Mouse (Mus musculus) frontal cortex, postnatal 25 days (tissue): Measurements from ENCODE around the gene Wbp1l.

Experiments used
- DNase-seq, 2 experiments: peaks; one replicate each; pipeline ENCODE4 v3.0.0; 2022; ENCODE audit warnings: low spot score in 2 of 2

Wbp1l gene

GRCm38 (mm10) chr19:46658348-46658747 is 59.5 kb downstream of the Wbp1l start:
- DNase-seq: no peak

GRCm38 (mm10) chr19:46658851-46659250 is 60.0 kb downstream of the Wbp1l start:
- no peak for DNase-seq

DNA sequence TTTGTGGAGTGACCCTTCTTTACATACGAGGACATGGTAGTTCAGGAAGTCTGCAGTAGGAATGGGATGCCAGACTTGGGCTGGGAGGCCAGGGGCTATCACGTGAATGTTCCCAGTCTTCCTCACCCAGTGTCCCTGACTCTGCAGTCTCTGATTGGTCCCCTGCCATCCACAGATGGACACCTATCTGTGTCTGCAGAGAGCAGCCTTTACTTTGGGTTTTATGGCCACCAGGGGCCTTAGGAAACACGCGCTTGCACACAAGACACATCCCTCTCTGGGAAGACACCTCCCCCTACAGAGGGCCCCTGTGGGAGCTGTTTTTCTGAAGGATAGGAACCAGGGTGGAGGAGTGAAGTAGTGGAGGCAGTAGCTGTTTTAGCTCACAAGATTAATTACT is 62.6 kb downstream of the Wbp1l start:
- DNase-seq: no peak

GRCm38 (mm10) chr19:46662214-46662613 is 63.3 kb downstream of the Wbp1l start:
- no peak for DNase-seq

- no peak for DNase-seq
Observed at GRCm38 (mm10) chr19:46662784-46663183, 63.9 kb downstream of the Wbp1l start.

- no peak for DNase-seq
Observed at GRCm38 (mm10) chr19:46665474-46665873, 66.6 kb downstream of the Wbp1l start.

GRCm38 (mm10) chr19:46667300-46667699 is 68.4 kb downstream of the Wbp1l start:
- no peak for DNase-seq

DNA sequence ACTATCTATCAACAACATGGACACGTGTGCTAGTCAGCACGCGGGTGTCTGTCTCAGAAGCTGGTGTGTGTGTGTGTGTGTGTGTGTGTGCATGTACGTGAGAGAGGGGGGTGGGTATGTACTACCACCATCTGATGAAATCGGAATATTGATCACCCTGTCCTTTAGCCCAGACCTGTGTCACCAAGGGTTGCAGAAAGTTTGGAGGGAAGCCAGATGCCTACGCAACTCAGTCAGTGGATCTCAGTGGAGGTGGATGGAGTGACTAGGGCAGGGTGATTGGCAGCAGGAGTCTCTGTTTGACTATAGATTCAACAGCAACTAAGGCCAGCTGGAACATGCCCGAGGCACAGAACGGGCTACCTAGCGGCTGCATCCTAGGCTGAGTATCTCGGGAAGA is 69.4 kb downstream of the Wbp1l start:
- DNase-seq: no peak

DNA sequence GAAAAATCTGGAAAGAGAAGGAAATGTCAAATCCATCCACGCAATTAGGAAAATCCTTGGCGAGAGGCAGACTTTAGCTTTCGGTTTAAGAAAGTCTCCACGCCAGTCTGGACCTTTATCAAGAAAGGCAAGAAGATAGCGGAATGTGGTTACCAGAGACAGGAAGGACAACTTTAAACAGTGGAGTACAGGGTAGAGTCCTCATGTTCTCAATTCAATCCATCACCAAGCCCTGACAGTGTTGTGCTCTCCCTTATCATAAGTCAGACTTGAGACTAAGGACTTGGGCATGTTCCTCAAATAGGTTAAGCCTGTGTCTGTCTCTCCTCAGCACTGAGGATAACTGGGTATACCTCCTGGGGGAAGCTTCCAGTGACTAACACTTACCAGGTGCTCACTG is 70.9 kb downstream of the Wbp1l start:
- DNase-seq: no peak

DNA sequence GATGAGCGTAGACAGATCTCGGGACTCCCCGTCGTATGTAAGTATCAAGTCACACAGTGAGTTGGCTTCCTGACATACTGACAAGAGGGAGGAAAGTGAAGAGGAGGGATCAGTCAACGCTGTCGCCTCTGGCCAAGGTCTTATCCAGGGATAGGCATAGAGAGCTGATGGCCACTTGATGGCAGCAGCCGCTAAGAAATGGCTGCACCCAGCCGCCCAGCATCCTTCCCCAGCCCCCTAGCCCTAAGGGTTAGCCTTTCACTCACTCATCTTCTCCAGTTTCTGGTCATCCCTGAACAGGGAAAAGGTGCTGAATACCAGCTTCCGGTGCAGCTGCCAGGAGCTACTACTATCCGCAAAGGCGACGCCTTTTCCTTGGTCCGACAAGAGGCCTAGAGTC is 71.8 kb downstream of the Wbp1l start:
- DNase-seq: peak; percentile 35 to 52

GRCm38 (mm10) chr19:46672766-46673418 is 74.0 kb downstream of the Wbp1l start, which contains the start of gene Cyp17a1:
Cyp17a1 (minus strand) TSS chr19:46673172.
- no peak for DNase-seq

GRCm38 (mm10) chr19:46675641-46676040 is 76.8 kb downstream of the Wbp1l start:
- DNase-seq: no peak

DNA sequence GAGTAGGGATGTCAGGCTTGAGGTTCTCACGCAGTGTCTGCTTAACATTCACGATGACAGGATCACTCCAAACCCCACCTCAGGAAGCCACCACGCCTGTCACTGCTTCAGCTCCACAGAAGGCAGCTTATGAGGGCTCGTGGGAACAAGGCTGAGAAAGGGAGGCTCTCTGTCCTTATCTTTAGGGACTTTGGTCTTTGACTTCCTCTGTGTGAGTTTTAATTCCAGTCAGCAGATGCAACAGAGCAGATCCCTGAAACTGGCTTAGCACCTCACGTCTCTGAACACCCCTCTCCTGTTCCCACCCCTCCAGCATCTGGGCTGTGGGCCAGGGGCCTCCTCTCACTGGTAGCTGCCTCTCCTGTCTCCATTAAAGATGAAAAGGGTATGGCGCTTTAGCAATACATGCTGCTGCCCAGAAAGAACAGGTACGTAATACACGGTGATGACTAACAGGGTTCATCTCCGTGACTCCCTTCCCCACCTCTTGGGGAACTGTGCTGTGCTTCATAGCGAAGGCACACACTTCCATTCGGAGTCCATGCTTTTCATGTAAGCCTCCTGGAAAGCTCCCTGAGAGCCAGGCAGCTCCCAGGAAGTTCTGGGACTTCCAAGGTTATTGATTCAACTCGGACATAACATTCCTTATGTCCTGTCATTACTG is 81.0 kb downstream of the Wbp1l start:
- no peak for DNase-seq

DNA sequence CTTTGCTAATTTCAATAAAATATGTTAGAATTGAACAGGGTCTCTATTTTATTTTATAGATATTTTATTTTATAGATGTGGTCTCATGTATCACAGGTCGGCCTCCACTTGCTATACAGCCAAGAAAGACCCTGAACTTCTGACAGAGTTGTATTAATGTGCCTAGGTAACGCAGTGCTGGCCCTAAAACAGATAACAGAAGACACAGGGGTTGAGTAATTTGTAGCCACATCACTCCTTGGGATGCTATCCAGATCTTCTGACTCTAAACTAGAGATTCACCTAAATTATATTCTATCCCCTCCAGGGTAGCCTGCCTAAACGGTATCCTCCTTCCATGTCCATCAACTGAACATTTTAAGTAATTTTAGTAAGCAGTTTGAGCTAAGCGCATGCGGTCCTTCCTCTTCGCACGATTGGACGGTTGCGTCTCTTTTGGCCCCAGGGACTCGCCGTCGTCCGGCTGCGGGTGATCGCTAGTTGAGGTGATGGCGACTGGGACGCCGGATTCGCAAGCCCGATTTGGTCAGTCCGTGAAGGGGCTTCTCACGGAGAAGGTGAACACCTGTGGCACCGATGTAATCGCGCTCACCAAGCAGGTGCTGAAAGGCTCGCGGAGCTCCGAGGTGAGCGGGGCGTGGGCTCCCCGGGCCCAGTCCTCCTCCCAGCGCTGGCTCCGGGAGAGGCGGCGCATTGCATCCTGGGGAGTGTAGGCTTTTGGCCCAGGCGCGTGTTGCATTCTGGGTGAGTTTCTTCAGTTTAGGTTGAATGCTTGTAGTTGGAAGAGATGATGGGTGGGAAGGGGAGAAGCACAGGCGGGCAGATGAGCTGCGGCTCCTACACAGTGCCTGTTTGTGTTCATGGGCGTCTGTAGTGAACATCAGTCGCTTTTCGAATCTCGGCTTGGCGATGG is 90.8 kb downstream of the Wbp1l start, which contains the start of gene Borcs7:
TSS of gene Borcs7 (plus strand) at position 447 of the 913 bp plus-strand sequence.
- peak; percentile 79 to 87 for DNase-seq

- no peak for DNase-seq
Observed at GRCm38 (mm10) chr19:46690387-46690786, 91.5 kb downstream of the Wbp1l start.

GRCm38 (mm10) chr19:46691078-46691477 is 92.2 kb downstream of the Wbp1l start:
- no peak for DNase-seq

DNA sequence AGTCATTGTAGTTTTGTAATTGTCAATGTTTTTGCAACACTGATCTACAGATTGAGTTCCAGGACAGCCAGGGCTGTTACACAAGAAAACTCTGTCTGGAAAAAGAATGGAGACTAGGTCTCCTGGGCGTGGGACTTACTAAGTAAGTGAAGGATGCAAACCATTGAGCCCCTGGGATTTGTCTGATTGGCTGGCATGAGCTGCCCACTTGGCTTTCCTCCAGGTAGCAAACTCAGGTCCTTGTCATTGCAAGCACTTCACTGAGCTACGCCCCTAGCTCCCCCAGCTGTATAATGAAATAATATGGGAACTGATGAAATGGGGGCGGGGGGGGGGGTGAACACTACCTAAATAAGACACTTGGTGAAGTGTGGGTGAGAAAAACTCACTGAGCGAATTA is 94.3 kb downstream of the Wbp1l start:
- no peak for DNase-seq

- no peak for DNase-seq
Observed at GRCm38 (mm10) chr19:46696482-46696881, 97.6 kb downstream of the Wbp1l start.

DNA sequence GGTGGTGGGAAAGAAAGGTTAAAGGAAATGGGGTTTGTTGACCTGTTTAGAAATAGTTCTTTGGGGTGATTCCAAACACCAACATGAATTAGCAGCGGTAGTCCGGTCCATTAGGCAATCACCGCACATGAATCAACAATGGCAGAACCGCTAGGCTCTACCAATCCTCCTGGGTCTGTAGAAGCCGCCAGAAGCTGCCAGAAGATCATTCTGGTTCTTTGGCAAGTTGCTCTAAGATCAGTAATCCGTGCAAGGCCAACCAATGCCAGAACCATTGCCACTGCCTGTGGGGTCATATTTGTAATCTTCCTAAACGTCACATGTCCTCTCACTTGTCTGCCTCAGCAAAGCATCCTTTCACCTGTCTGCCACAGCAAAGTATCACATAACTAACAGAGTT is 98.1 kb downstream of the Wbp1l start:
- DNase-seq: no peak

DNA sequence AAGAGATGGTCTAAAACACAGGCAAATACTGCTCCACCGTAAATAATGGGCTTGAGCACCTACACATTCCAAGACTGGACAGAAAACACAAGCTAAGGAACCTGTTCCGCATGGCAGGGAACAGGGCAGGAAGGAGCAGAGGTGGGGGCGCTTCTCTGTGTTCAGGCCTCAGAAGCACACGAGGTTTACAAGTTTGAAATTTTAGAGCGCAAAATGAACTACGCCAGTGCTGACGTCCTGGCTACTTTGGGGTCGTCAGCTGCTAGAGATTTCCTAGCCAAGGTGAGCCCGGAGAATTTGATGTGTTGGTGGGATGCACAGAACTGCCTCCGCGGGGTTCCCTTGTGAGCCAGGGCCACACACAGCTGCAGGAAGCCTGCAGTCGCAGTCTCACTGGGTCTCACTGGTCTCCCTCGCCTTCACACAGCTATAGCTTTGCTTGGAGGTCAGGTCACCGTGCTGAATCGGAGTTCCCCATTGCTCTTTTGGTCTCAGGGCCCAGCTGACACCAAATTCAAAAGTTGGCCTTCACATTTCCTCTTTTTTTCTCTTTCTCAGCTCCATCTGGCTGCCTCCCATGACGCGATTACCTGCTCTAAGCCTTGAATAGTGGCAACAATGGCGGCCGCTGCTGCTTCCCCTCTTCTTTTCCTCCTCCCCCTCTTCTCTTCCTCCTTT is 99.1 kb downstream of the Wbp1l start:
- no peak for DNase-seq

DNA sequence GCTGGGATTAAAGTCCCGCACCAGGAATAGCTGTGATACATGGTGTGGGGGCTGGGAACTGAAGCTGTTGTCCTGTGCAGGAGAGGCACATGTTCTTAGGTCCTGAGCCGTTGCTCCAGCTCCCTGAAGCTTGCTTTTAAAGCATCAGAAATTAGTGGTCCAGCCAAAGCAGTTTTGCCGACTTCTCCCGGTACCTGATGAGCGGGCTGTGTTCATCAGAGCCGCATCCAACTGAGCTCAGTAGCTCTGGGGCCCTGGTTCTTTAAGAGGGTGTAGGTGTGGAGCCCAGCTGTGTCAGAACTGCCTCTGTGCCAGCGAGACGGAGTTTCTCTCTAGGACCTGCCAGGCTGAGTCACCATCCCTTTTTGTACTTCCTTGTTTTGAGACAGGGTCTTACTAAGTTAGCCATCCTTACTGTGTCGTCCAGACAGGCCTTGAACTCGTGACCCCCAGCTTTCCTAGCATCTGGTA is 100.2 kb downstream of the Wbp1l start:
- no peak for DNase-seq

- DNase-seq: no peak
Observed at GRCm38 (mm10) chr19:46701156-46701555, 102.3 kb downstream of the Wbp1l start.
